Mouse (Mus musculus): ENCODE measurements around the gene Phf2. TPM values are rescaled to one million over a fixed set of nuclear protein-coding genes. Genes with fewer than 3 reads are reported as not detected.

The Phf2 gene
- polyA plus RNA-seq, 1 experiment: 3.1 TPM

- Histone ChIP-seq H3K4me1 (ENCODE audit: control insufficient read depth) (no peaks in the 10 kb centered on the region), H3K36me3 (ENCODE audit: control insufficient read depth) (peaks cover 98% of the 10 kb centered on the region), H3K4me3 (replicated peaks) (no peak overlapping the region), H3K27me3 (ENCODE audit: control insufficient read depth) (no peaks in the 10 kb centered on the region), H3K9me3 (ENCODE audit: control insufficient read depth, low read length) (no peaks in the 10 kb centered on the region)
- TF ChIP-seq GATA1 (IDR thresholded peaks at IDR 0.05; ENCODE audit: low read length) (no peak), TAL1 (IDR thresholded peaks at IDR 0.05; ENCODE audit: low read length) (no peak)
Measured at GRCm38 (mm10) chr13:48890260-48890960, 19.5 kb upstream of the Phf2 start.

GRCm38 (mm10) chr13:48878534-48878933, 7.6 kb upstream of the Phf2 start:
- H3K36me3 ChIP-seq (ENCODE audit: control insufficient read depth): peaks cover 64% of the 10 kb centered on the region
- no peaks in the 10 kb centered on the region for H3K27me3 ChIP-seq (ENCODE audit: control insufficient read depth)
- H3K4me3 ChIP-seq (replicated peaks): peak overlapping the region; percentile 62
- H3K9me3 ChIP-seq (ENCODE audit: control insufficient read depth, low read length): no peaks in the 10 kb centered on the region
- TF ChIP-seq GATA1 (IDR thresholded peaks at IDR 0.05; ENCODE audit: low read length) (no peak), TAL1 (IDR thresholded peaks at IDR 0.05; ENCODE audit: low read length) (no peak)
- peaks cover 15% of the 10 kb centered on the region for H3K4me1 ChIP-seq (ENCODE audit: control insufficient read depth)

GRCm38 (mm10) chr13:48877805-48878204, 6.9 kb upstream of the Phf2 start:
- Histone ChIP-seq H3K9me3 (ENCODE audit: control insufficient read depth, low read length) (no peaks in the 10 kb centered on the region), H3K4me1 (ENCODE audit: control insufficient read depth) (peaks cover 16% of the 10 kb centered on the region), H3K27me3 (ENCODE audit: control insufficient read depth) (no peaks in the 10 kb centered on the region), H3K4me3 (replicated peaks) (peak overlapping the region; percentile 62), H3K36me3 (ENCODE audit: control insufficient read depth) (peaks cover 58% of the 10 kb centered on the region)
- TF ChIP-seq TAL1 (IDR thresholded peaks at IDR 0.05; ENCODE audit: low read length) (no peak), GATA1 (IDR thresholded peaks at IDR 0.05; ENCODE audit: low read length) (no peak)

- peaks cover 18% of the 10 kb centered on the region for H3K36me3 ChIP-seq (ENCODE audit: control insufficient read depth)
- H3K4me3 ChIP-seq (replicated peaks): no peak overlapping the region
- no peaks in the 10 kb centered on the region; the same call in 1 of the 2 replicates for H3K27me3 ChIP-seq (ENCODE audit: control insufficient read depth)
- no peak for TF ChIP-seq GATA1 (IDR thresholded peaks at IDR 0.05; ENCODE audit: low read length)
- H3K4me1 ChIP-seq (ENCODE audit: control insufficient read depth): peaks cover 40% of the 10 kb centered on the region
- no peaks in the 10 kb centered on the region for H3K9me3 ChIP-seq (ENCODE audit: control insufficient read depth, low read length)
Measured at GRCm38 (mm10) chr13:48872726-48873125, 1.8 kb upstream of the Phf2 start.

GRCm38 (mm10) chr13:48871887-48872606, 1.1 kb upstream of the Phf2 start:
- H3K9me3 ChIP-seq (ENCODE audit: control insufficient read depth, low read length): no peaks in the 10 kb centered on the region
- H3K36me3 ChIP-seq (ENCODE audit: control insufficient read depth): peaks cover 13% of the 10 kb centered on the region
- peak overlapping the region; percentile 83 for H3K4me3 ChIP-seq (replicated peaks)
- no peaks in the 10 kb centered on the region; the same call in 1 of the 2 replicates for H3K27me3 ChIP-seq (ENCODE audit: control insufficient read depth)
- peaks cover 39% of the 10 kb centered on the region for H3K4me1 ChIP-seq (ENCODE audit: control insufficient read depth)
- TF ChIP-seq GATA1 (IDR thresholded peaks at IDR 0.05; ENCODE audit: low read length) (no peak), TAL1 (IDR thresholded peaks at IDR 0.05; ENCODE audit: low read length) (no peak)

- Histone ChIP-seq H3K27me3 (ENCODE audit: control insufficient read depth) (no peaks in the 10 kb centered on the region; the same call in 1 of the 2 replicates), H3K4me3 (replicated peaks) (peak overlapping the region; percentile 83), H3K36me3 (ENCODE audit: control insufficient read depth) (no peaks in the 10 kb centered on the region; the same call in 1 of the 2 replicates), H3K9me3 (ENCODE audit: control insufficient read depth, low read length) (no peaks in the 10 kb centered on the region), H3K4me1 (ENCODE audit: control insufficient read depth) (peaks cover 42% of the 10 kb centered on the region)
- TF ChIP-seq TAL1 (IDR thresholded peaks at IDR 0.05; ENCODE audit: low read length): no peak
- no peak for TF ChIP-seq GATA1 (IDR thresholded peaks at IDR 0.05; ENCODE audit: low read length)
Measured at GRCm38 (mm10) chr13:48869950-48870770, 759 bp downstream of the Phf2 start.

- Histone ChIP-seq H3K4me3 (replicated peaks) (peak overlapping the region; percentile 83), H3K9me3 (ENCODE audit: control insufficient read depth, low read length) (no peaks in the 10 kb centered on the region), H3K4me1 (ENCODE audit: control insufficient read depth) (peaks cover 48% of the 10 kb centered on the region), H3K27me3 (ENCODE audit: control insufficient read depth) (no peaks in the 10 kb centered on the region; the same call in 1 of the 2 replicates), H3K36me3 (ENCODE audit: control insufficient read depth) (peaks cover 6% of the 10 kb centered on the region)
- TF ChIP-seq TAL1 (IDR thresholded peaks at IDR 0.05; ENCODE audit: low read length) (no peak), GATA1 (IDR thresholded peaks at IDR 0.05; ENCODE audit: low read length) (no peak)
Measured at GRCm38 (mm10) chr13:48869600-48869949, 1.3 kb downstream of the Phf2 start.

- Histone ChIP-seq H3K4me3 (replicated peaks) (peak overlapping the region; percentile 83), H3K27me3 (ENCODE audit: control insufficient read depth) (no peaks in the 10 kb centered on the region; the same call in 1 of the 2 replicates), H3K9me3 (ENCODE audit: control insufficient read depth, low read length) (no peaks in the 10 kb centered on the region), H3K4me1 (ENCODE audit: control insufficient read depth) (peaks cover 50% of the 10 kb centered on the region), H3K36me3 (ENCODE audit: control insufficient read depth) (peaks cover 8% of the 10 kb centered on the region)
- TF ChIP-seq GATA1 (IDR thresholded peaks at IDR 0.05; ENCODE audit: low read length): no peak
- no peak for TF ChIP-seq TAL1 (IDR thresholded peaks at IDR 0.05; ENCODE audit: low read length)
Measured at GRCm38 (mm10) chr13:48869088-48869487, 1.8 kb downstream of the Phf2 start.

Measured in erythroblast, embryonic 14.5 days (primary cell).